Mouse (Mus musculus) gastrocnemius, adult 2 months (tissue): Measurements from ENCODE around the gene Epha6. TPM values are rescaled to one million over a fixed set of nuclear protein-coding genes. Genes with fewer than 3 reads are reported as not detected.
"Not testable (repeated sequence)": the region's sequence is repeated elsewhere in the genome, so short reads cannot be mapped to it uniquely, and the experiment has no call there.

Experiments
- DNase-seq: peaks from one replicate; pipeline ENCODE4 v3.0.0; 2022
- H3K27ac ChIP-seq: fragments of 200-600 bp; 2 replicates; pipeline ENCODE4 v1.8.1; 2022; ENCODE audit warnings: mild to moderate bottlenecking
- H3K4me3 ChIP-seq: fragments of 200-600 bp; 2 replicates; pipeline ENCODE4 v1.8.1; 2022; ENCODE audit warnings: mild to moderate bottlenecking, moderate library complexity
- CTCF ChIP-seq: fragments of 200-600 bp; IDR thresholded peaks from 2 replicates; pipeline ENCODE4 v1.8.1; 2022; ENCODE audit warnings: antibody characterized with exemption, mild to moderate bottlenecking, moderate library complexity
- intact Hi-C: fragments of 180-260 bp; cut with DNase I; formaldehyde crosslinking; loops from one replicate; pipeline ENCODE4 v1.15.1; 2025
- total RNA-seq, 2 experiments: library from RNA; stranded (reverse); gene quantifications; 2 replicates each; pipeline ENCODE4 v1.2.3; 2021

Gene Epha6
- total RNA-seq, 2 experiments from 2014 or later, result not detected

DNA sequence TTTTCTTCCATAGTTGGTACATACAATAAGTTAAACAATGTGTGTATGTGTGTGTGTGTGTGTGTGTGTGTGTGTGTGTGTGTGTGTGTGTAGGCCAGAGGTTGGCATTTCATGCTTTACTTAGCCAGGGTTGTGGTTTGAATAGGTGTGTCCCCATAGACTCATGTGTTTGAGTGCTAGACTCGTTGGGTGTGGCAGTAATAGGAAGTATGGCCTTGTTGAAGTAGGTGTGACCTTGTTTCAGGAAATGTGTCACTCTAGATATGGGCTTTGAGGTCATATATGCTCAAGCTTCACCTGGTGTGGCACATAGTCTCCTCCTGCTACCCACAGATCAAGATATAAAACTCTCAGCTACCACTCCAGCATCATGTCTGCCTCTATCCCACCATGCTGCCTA, 577.0 kb downstream of the Epha6 start:
- DNase-seq, result no peak
- Histone ChIP-seq H3K27ac (no peak overlapping the region), H3K4me3 (no peak overlapping the region)
- TF ChIP-seq CTCF, result no peak
- intact Hi-C loops, result no loop called here

DNA sequence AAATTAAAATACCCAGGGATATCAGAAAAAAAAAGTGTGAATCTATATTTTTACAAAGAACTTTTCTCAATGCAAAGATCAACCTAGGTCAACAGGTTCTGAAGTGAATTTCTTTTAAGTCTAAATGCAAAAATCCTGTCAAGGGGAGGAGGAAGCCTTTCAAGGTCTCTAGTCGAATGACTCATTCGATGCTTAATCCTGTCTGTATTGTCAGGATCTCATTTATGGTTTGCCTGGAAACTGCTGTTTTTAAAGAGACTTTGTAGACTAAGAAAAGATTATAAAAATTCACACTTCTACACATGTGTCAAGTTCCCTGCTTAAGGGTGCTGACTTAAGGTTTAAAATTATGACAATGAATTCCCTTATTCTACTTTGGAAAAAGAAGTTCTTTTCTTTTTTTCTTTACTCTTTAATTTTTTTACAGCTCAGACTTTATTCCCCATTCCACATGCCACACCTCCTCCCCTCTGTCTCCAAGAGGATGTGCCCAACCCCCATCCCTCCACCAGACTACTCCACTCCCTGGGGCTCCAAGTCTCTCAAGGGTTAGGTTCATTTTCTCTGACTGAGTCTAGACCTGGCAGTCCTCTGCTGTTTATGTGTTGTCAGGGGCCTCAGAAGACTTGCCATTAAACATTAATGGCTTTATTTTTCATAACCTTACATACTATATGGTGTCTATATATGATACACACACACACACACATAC, 598.3 kb downstream of the Epha6 start:
- intact Hi-C loops, result no loop called here
- TF ChIP-seq CTCF, result no peak
- Histone ChIP-seq H3K4me3 (no peak overlapping the region), H3K27ac (no peak overlapping the region)
- DNase-seq, result no peak

DNA sequence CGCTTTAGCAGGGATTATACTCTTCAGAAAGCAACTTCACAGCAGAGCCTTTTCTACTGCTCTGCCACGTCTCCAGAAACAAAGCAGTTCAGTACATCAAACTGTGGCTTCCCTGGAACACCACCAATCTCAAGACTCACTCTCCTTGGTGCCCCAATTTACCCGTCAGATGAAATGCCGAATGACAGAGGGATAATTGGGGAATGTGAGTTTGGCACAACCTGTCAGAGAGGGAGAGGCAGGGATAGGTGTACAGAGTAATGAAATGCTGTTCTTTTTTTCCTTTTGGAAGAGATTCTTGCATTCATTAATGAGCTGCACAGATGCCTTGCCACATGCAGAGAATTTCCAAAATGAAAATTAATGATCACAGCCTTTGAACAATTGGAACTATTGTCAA, 635.5 kb downstream of the Epha6 start:
- no peak overlapping the region for H3K4me3 ChIP-seq
- no peak for TF ChIP-seq CTCF
- DNase-seq, result no peak
- no peak overlapping the region for H3K27ac ChIP-seq
- intact Hi-C loops, result no loop called here

DNA sequence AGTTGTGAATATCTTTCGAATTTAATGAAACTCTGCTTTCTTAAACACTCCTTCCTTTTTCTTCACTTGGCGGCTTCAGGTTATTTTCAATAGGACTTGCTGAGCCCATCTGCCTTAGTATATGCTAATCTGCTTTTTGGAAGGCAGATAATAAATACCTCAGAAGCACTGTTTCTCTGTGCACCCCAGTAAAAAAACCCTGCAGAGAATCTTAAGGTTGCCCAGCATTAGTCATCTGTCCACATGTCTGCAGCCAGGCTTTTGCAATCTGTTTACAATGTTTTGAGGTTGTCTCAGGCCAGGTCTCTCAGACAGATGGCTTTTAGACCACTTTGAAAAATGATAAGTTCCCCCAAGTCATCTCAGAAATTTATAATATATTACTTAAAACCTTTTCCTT, 649.6 kb downstream of the Epha6 start:
- Histone ChIP-seq H3K27ac (no peak overlapping the region), H3K4me3 (no peak overlapping the region)
- no peak for DNase-seq
- intact Hi-C loops, result no loop called here
- no peak for TF ChIP-seq CTCF

GRCm38 (mm10) chr16:59923696-59924095, 681.6 kb downstream of the Epha6 start:
- DNase-seq, result no peak
- no peak for TF ChIP-seq CTCF
- H3K27ac ChIP-seq, result no peak overlapping the region
- intact Hi-C loops, result no loop called here
- H3K4me3 ChIP-seq, result no peak overlapping the region

- no peak overlapping the region for H3K4me3 ChIP-seq
- TF ChIP-seq CTCF, result no peak
- no peak overlapping the region for H3K27ac ChIP-seq
- intact Hi-C loops, result no loop called here
- no peak for DNase-seq
Measured at GRCm38 (mm10) chr16:59880073-59880472, 725.3 kb downstream of the Epha6 start.

DNA sequence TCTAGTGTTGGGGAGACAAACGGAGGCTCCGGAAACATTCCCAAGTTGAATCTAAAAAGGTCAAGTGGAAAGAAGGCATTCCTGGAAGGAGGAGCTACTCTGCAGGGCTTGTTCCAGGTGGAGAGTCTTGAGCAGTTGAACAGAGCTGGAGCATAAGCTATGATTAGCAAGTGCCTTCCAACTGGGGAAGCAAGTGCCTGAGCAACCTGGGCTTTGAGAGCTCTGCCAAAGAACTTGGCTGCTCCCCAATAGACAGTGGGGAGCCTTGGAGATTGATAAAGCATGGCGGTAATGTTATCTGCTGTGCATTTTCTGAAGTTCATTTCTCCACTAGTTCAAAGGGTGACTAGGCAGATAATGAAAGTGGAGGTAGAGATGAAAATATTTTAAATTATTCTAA, 733.5 kb downstream of the Epha6 start:
- Histone ChIP-seq H3K27ac (no peak overlapping the region), H3K4me3 (no peak overlapping the region)
- TF ChIP-seq CTCF, result no peak
- no peak for DNase-seq
- intact Hi-C loops, result no loop called here

GRCm38 (mm10) chr16:59854160-59854717, 751.1 kb downstream of the Epha6 start:
- H3K4me3 ChIP-seq, result no peak overlapping the region
- DNase-seq, result no peak
- intact Hi-C loops, result no loop called here
- no peak for TF ChIP-seq CTCF
- no peak overlapping the region for H3K27ac ChIP-seq

DNA sequence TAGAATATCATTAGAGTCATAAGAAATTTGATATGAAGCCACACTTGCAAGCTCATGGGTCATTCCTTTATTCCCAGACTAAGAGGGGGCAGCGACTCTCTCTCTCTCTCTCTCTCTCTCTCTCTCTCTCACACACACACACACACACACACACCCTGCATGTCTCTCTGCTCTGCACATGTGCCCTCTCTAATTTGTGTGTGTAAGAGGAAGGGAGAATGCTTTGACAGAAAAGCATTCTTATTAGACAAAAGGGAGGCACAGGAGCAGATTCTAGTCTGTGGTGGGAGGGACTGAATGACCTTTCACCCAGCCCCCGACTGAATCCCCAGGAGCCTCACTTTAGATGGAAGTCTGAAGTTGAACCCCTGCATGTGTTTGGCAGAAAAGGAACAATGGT, 752.6 kb downstream of the Epha6 start:
- Histone ChIP-seq H3K27ac (no peak overlapping the region), H3K4me3 (no peak overlapping the region)
- TF ChIP-seq CTCF, result no peak
- intact Hi-C loops, result no loop called here
- no peak for DNase-seq

GRCm38 (mm10) chr16:59846574-59846973, 758.8 kb downstream of the Epha6 start:
- Histone ChIP-seq H3K27ac (no peak overlapping the region), H3K4me3 (no peak overlapping the region)
- intact Hi-C loops, result no loop called here
- TF ChIP-seq CTCF, result peak; percentile 43
- no peak for DNase-seq

- intact Hi-C loops, result no loop called here
- H3K27ac ChIP-seq, result no peak overlapping the region
- TF ChIP-seq CTCF, result no peak
- DNase-seq, result no peak
- H3K4me3 ChIP-seq, result no peak overlapping the region
Measured at GRCm38 (mm10) chr16:59836778-59837177, 768.6 kb downstream of the Epha6 start.

- intact Hi-C loops, result no loop called here
- no peak for TF ChIP-seq CTCF
- no peak overlapping the region for H3K4me3 ChIP-seq
- DNase-seq, result no peak
- H3K27ac ChIP-seq, result no peak overlapping the region
Measured at GRCm38 (mm10) chr16:59836304-59836703, 769.0 kb downstream of the Epha6 start.

DNA sequence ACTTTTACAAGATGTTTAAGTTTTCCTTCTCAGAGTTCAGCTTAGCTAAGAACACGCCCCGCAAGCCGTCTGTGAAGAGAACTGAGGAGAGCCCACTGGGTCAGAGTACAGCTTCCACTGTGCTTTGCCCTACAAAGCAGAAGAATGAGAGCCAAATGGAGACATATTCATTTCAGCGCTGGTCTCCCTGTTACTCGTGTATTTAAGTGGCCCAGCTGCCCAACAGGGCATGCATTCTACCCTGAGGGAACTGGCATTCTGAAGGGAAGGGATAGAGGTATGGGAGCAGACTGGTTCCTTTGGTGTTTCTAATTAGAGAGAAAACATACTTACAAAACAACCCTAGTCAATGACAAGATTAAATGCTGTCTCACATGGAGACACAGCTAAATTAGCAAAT, 772.9 kb downstream of the Epha6 start:
- intact Hi-C loops, result no loop called here
- no peak for TF ChIP-seq CTCF
- no peak for DNase-seq
- Histone ChIP-seq H3K27ac (no peak overlapping the region), H3K4me3 (no peak overlapping the region)

DNA sequence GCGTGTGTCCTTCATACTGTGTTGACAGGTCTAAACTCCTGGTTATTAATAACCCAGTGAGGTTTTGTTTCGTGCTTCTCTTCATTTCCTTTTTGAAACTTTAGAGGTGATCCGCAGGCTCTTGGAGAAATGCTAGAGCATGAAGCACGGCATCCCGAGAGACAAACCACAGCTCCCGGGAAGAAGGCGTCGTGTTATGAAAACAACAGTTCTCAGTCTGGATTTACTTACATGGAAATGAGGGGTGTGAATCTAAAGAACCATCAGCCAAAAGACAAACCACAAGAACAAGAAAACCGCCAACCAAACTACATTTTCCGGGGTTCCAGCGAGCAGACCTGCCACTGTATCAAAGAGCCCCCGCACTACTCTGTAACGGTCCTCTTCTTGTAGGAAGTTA, 775.7 kb downstream of the Epha6 start:
- no peak for DNase-seq

GRCm38 (mm10) chr16:59799790-59800189, 805.5 kb downstream of the Epha6 start:
- DNase-seq, H3K27ac ChIP-seq, H3K4me3 ChIP-seq, intact Hi-C loops: not testable (repeated sequence)

More for the DNA sequence above, 775.7 kb downstream of the Epha6 start:
- no peak overlapping the region for H3K27ac ChIP-seq
- TF ChIP-seq CTCF, result no peak
- no peak overlapping the region for H3K4me3 ChIP-seq
- intact Hi-C loops, result no loop called here
